Mouse (Mus musculus) liver, adult 2 months (tissue): ENCODE measurements at regions not wholly inside any gene's neighbourhood (a gene's known extent, or its start where the extent isn't known, plus 50 kb on each side); places are given as distances from the start of the nearest gene placed in this dataset.

Experiments
- DNase-seq: peaks from one replicate; pipeline ENCODE4 v3.0.0-alpha.2; 2011; ENCODE audit warnings: low read depth, low spot score; ENCODE audit errors: extremely low read depth
- H3K27ac ChIP-seq: fragments of 200-500 bp; replicated peaks from 2 replicates; pipeline ENCODE4 v1.5.1; 2012; ENCODE audit warnings: low read depth, mild to moderate bottlenecking, control low read depth, inconsistent platforms, low read length; ENCODE audit not compliant: insufficient read depth
- H3K27me3 ChIP-seq: fragments of 200-500 bp; 2 replicates; pipeline ENCODE4 v1.6.1; 2012; ENCODE audit warnings: mild to moderate bottlenecking, moderate library complexity, low read length, inconsistent platforms; ENCODE audit not compliant: control insufficient read depth, insufficient read depth
- H3K36me3 ChIP-seq: fragments of 200-500 bp; 2 replicates; pipeline ENCODE4 v1.6.1; 2012; ENCODE audit warnings: low read length, inconsistent platforms; ENCODE audit not compliant: control insufficient read depth, insufficient read depth
- H3K4me1 ChIP-seq: fragments of 200-500 bp; 2 replicates; pipeline ENCODE4 v1.6.1; 2011; ENCODE audit warnings: low read length; ENCODE audit not compliant: control insufficient read depth, insufficient read depth
- H3K4me3 ChIP-seq: fragments of 200-500 bp; 2 replicates; pipeline ENCODE4 v1.5.1; 2011; ENCODE audit warnings: low read depth, mild to moderate bottlenecking, control low read depth, low read length, moderate library complexity; ENCODE audit not compliant: insufficient read depth
- H3K79me2 ChIP-seq: fragments of 200-500 bp; 2 replicates; pipeline ENCODE4 v1.6.1; 2012; ENCODE audit warnings: inconsistent platforms, mild to moderate bottlenecking, low read length, moderate library complexity; ENCODE audit not compliant: control insufficient read depth, insufficient read depth
- H3K9ac ChIP-seq: fragments of 200-500 bp; 2 replicates; pipeline ENCODE4 v1.6.1; 2012; ENCODE audit warnings: low read depth, mild to moderate bottlenecking, control low read depth, inconsistent platforms, low read length
- CTCF ChIP-seq: fragments of 200-500 bp; IDR thresholded peaks from 2 replicates; pipeline ENCODE4 v1.5.1; 2011; ENCODE audit warnings: low read depth, low read length, control low read depth
- POLR2A ChIP-seq: fragments of 200-500 bp; IDR thresholded peaks from 2 replicates; pipeline ENCODE4 v1.6.1; 2011; ENCODE audit warnings: low read length, control low read depth; ENCODE audit not compliant: insufficient read depth; ENCODE audit errors: extremely low read depth
- WGBS: fragments of 180-500 bp; shearing (Covaris S2); methylation state at CpG from one replicate; pipeline ENCODE4 v1.1.7; 2018; 5-methylcytosine and 5-hydroxymethylcytosine counted together

- Histone ChIP-seq H3K4me1 (no peaks in the 10 kb centered on the region), H3K4me3 (no peak overlapping the region), H3K27ac (no peak overlapping the region), H3K36me3 (no peaks in the 10 kb centered on the region), H3K9ac (no peak overlapping the region), H3K79me2 (no peaks in the 10 kb centered on the region), H3K27me3 (no peaks in the 10 kb centered on the region; the same call in 1 of the 2 replicates)
- 71% methylated on average over 11 of the region's 11 CpGs for whole genome bisulfite sequencing
- TF ChIP-seq POLR2A (no peak), CTCF (no peak)
- DNase-seq: no peak
Observed at GRCm38 (mm10) chr15:13287878-13288277, 114.4 kb upstream of the Cdh6 start.

- TF ChIP-seq POLR2A: no peak
- no peak for TF ChIP-seq CTCF
- no peaks in the 10 kb centered on the region for H3K36me3 ChIP-seq
- no peaks in the 10 kb centered on the region for H3K4me1 ChIP-seq
- H3K27ac ChIP-seq: no peak overlapping the region
- no peak for DNase-seq
- no peak overlapping the region for H3K9ac ChIP-seq
- no peaks in the 10 kb centered on the region; the same call in 1 of the 2 replicates for H3K27me3 ChIP-seq
- no peaks in the 10 kb centered on the region for H3K79me2 ChIP-seq
- no peak overlapping the region for H3K4me3 ChIP-seq
- 47% methylated on average over 3 of the region's 3 CpGs for WGBS
Observed at GRCm38 (mm10) chr15:13285355-13285754, 111.9 kb upstream of the Cdh6 start.

GRCm38 (mm10) chr15:13284219-13284618, 110.7 kb upstream of the Cdh6 start:
- TF ChIP-seq CTCF: no peak
- TF ChIP-seq POLR2A: no peak
- no peaks in the 10 kb centered on the region for H3K79me2 ChIP-seq
- H3K27me3 ChIP-seq: no peaks in the 10 kb centered on the region; the same call in 1 of the 2 replicates
- H3K4me3 ChIP-seq: no peak overlapping the region
- 83% methylated on average over 2 of the region's 2 CpGs for WGBS
- no peak overlapping the region for H3K9ac ChIP-seq
- no peaks in the 10 kb centered on the region for H3K4me1 ChIP-seq
- no peak for DNase-seq
- H3K36me3 ChIP-seq: no peaks in the 10 kb centered on the region
- no peak overlapping the region for H3K27ac ChIP-seq

- Histone ChIP-seq H3K9ac (no peak overlapping the region), H3K36me3 (no peaks in the 10 kb centered on the region), H3K79me2 (no peaks in the 10 kb centered on the region), H3K27ac (no peak overlapping the region), H3K27me3 (no peaks in the 10 kb centered on the region), H3K4me3 (no peak overlapping the region), H3K4me1 (no peaks in the 10 kb centered on the region)
- no peak for TF ChIP-seq CTCF
- no peak for TF ChIP-seq POLR2A
- WGBS: 88% methylated on average over 5 of the region's 5 CpGs
- DNase-seq: no peak
Observed at GRCm38 (mm10) chr15:13283106-13283505, 109.6 kb upstream of the Cdh6 start.

GRCm38 (mm10) chr15:13276909-13277235, 103.4 kb upstream of the Cdh6 start:
- no peaks in the 10 kb centered on the region for H3K79me2 ChIP-seq
- no peak overlapping the region for H3K27ac ChIP-seq
- 79% methylated on average over 8 of the region's 8 CpGs for WGBS
- no peaks in the 10 kb centered on the region for H3K36me3 ChIP-seq
- no peak for DNase-seq
- TF ChIP-seq POLR2A (no peak), CTCF (no peak)
- no peaks in the 10 kb centered on the region for H3K4me1 ChIP-seq
- H3K9ac ChIP-seq: no peak overlapping the region
- no peak overlapping the region for H3K4me3 ChIP-seq
- no peaks in the 10 kb centered on the region for H3K27me3 ChIP-seq

- H3K27me3 ChIP-seq: no peaks in the 10 kb centered on the region
- H3K4me1 ChIP-seq: no peaks in the 10 kb centered on the region
- H3K79me2 ChIP-seq: no peaks in the 10 kb centered on the region
- H3K27ac ChIP-seq: no peak overlapping the region
- no peak overlapping the region for H3K4me3 ChIP-seq
- DNase-seq: no peak
- H3K9ac ChIP-seq: no peak overlapping the region
- WGBS: 35% methylated on average over 5 of the region's 5 CpGs
- TF ChIP-seq CTCF (no peak), POLR2A (no peak)
- no peaks in the 10 kb centered on the region for H3K36me3 ChIP-seq
Observed at GRCm38 (mm10) chr15:13276225-13276908, 102.9 kb upstream of the Cdh6 start.
